Mouse (Mus musculus): Measurements from ENCODE around the gene Pla2g4f. TPM values are rescaled to one million over a fixed set of nuclear protein-coding genes. Genes with fewer than 3 reads are reported as not detected.

Gene Pla2g4f
- total and polyA plus RNA-seq, 3 experiments: not detected

DNA sequence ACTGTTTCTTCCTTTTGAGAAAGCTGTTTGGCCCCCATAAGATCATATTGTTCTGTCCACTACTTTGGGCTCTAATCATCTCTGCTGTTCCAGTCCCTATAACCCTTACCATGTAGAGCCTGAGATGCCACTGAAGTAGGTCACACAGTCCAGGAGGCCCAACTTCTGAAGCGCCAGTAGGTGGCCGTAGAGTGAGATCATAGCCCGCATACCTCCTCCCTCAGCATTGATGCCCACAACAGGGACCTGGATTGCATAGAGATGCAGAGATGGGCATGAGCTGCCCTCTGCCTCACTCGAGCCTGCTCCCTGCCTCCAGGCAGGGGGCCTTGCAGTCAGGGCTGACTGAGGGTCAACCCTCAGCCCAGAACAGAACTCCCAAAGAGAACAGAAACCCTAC, 37.0 kb downstream of the Pla2g4f start:
- no peak overlapping the region for H3K4me3 ChIP-seq (ENCODE audit: control insufficient read depth in 1 of 2, insufficient read depth in 1 of 2, low read depth in 2 of 2, low read length in 2 of 2)
- H3K27ac ChIP-seq (ENCODE audit: control insufficient read depth, low read depth, low read length): no peak overlapping the region
- H3K9ac ChIP-seq (ENCODE audit: control insufficient read depth, low read depth, low read length, poor library complexity, severe bottlenecking): no peak overlapping the region
- no peaks in the 10 kb centered on the region for H3K79me2 ChIP-seq (ENCODE audit: control insufficient read depth, insufficient read depth, low read length, poor library complexity)
- no peak for TF ChIP-seq ZNF384 (IDR thresholded peaks at IDR 0.05; ENCODE audit: low read depth, low read length)
- no peak for TF ChIP-seq MAZ (IDR thresholded peaks at IDR 0.05; ENCODE audit: low read depth, low read length)
- no peak for TF ChIP-seq KAT2A (conservative IDR thresholded peaks at IDR 0.05; ENCODE audit: low read depth, low read length)
- H3K36me3 ChIP-seq (ENCODE audit: control insufficient read depth in 1 of 2, insufficient read depth in 2 of 2, low read length in 2 of 2): no peaks in the 10 kb centered on the region
- no peak for DNase-seq (ENCODE audit: low read depth, low spot score)
- 0 out of 4 replicates have a peak, but pooled peaks cover 0 to 3% of the 10 kb centered on the region in 2 experiments for H3K4me1 ChIP-seq (ENCODE audit: control insufficient read depth in 1 of 2, insufficient read depth in 2 of 2, low read length in 2 of 2)
- H3K9me3 ChIP-seq (replicated peaks; ENCODE audit: insufficient read depth, low read length): no peaks in the 10 kb centered on the region
- peaks cover 2 to 4% of the 10 kb centered on the region in 2 experiments; a peak in 2 of 4 replicates for H3K27me3 ChIP-seq (ENCODE audit: control insufficient read depth in 1 of 2, insufficient read depth in 2 of 2, low read length in 2 of 2)

DNA sequence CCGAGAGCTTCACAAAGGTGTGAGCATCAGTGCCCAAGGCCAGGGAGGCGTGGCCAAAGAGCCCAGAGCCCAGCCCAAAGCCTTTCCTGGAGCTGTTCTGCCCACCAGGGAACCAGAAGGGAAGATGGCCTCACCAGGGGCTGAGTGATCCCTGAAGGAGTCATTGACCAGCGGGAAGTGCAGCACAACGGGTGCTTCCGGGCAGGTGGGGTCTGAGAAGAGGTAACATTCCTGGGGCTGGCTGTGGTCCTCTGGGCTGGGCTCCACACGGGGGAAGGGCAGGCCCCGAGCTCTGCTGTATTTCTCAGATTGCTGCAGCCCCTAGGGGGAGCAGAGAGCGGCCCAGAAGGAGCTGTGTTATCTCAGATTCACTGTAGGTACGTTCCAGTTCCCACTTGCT, 45.3 kb downstream of the Pla2g4f start:
- H3K4me1 ChIP-seq (ENCODE audit: control insufficient read depth in 1 of 2, insufficient read depth in 2 of 2, low read length in 2 of 2): peaks cover 0 to 5% of the 10 kb centered on the region in 2 experiments; a peak in 1 of 4 replicates
- no peak overlapping the region for H3K27ac ChIP-seq (ENCODE audit: control insufficient read depth, low read depth, low read length)
- peak; percentile 63 for DNase-seq (ENCODE audit: low read depth, low spot score)
- peaks cover 2 to 4% of the 10 kb centered on the region in 2 experiments; a peak in 2 of 4 replicates for H3K27me3 ChIP-seq (ENCODE audit: control insufficient read depth in 1 of 2, insufficient read depth in 2 of 2, low read length in 2 of 2)
- no peaks in the 10 kb centered on the region for H3K9me3 ChIP-seq (replicated peaks; ENCODE audit: insufficient read depth, low read length)
- no peak overlapping the region for H3K9ac ChIP-seq (ENCODE audit: control insufficient read depth, low read depth, low read length, poor library complexity, severe bottlenecking)
- peak; percentile 11; the same call in 1 of the 2 replicates for TF ChIP-seq RAD21 (IDR thresholded peaks at IDR 0.05; ENCODE audit: low read depth, low read length)
- peak; percentile 35 for TF ChIP-seq SMC3 (IDR thresholded peaks at IDR 0.05; ENCODE audit: low read depth, low read length)
- no peak for TF ChIP-seq POLR2AphosphoS5 (IDR thresholded peaks at IDR 0.05; ENCODE audit: borderline replicate concordance, low read depth, low read length)
- TF ChIP-seq USF1 (IDR thresholded peaks at IDR 0.05; ENCODE audit: low read depth, low read length): no peak
- peak; percentile 41 to 68 (median 62) for TF ChIP-seq CTCF (IDR thresholded peaks at IDR 0.05 in 2 of 3, conservative IDR thresholded peaks at IDR 0.05 in 1 of 3; ENCODE audit: control insufficient read depth in 1 of 3, insufficient read depth in 1 of 3, low read depth in 2 of 3, low read length in 3 of 3, poor library complexity in 1 of 3, severe bottlenecking in 1 of 3)
- H3K4me3 ChIP-seq (ENCODE audit: control insufficient read depth in 1 of 2, insufficient read depth in 1 of 2, low read depth in 2 of 2, low read length in 2 of 2): no peak overlapping the region
- no peaks in the 10 kb centered on the region for H3K79me2 ChIP-seq (ENCODE audit: control insufficient read depth, insufficient read depth, low read length, poor library complexity)
- no peaks in the 10 kb centered on the region for H3K36me3 ChIP-seq (ENCODE audit: control insufficient read depth in 1 of 2, insufficient read depth in 2 of 2, low read length in 2 of 2)

DNA sequence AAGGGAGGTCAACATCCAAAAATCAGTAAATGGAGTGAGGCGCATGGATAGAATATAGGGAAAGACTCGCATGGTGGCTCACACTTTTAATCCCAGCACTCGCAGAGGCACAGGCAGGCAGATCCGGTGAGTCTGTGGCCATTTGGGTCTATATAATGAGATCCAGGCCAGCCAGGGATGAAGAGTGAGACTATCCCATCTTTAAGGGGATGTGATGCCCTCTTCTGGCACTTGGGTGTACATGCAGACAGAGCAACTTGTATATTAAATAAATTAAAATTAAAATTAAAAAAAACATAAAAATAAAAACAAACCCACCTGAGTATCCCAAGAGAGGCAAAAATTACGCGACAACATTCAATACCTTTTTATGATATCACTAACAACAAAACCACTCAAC, 48.4 kb downstream of the Pla2g4f start:
- H3K27ac ChIP-seq (ENCODE audit: control insufficient read depth, low read depth, low read length): no peak overlapping the region
- no peaks in the 10 kb centered on the region for H3K9me3 ChIP-seq (replicated peaks; ENCODE audit: insufficient read depth, low read length)
- H3K79me2 ChIP-seq (ENCODE audit: control insufficient read depth, insufficient read depth, low read length, poor library complexity): no peaks in the 10 kb centered on the region
- peaks cover 0 to 5% of the 10 kb centered on the region in 2 experiments; a peak in 1 of 4 replicates for H3K4me1 ChIP-seq (ENCODE audit: control insufficient read depth in 1 of 2, insufficient read depth in 2 of 2, low read length in 2 of 2)
- no peaks in the 10 kb centered on the region for H3K36me3 ChIP-seq (ENCODE audit: control insufficient read depth in 1 of 2, insufficient read depth in 2 of 2, low read length in 2 of 2)
- H3K27me3 ChIP-seq (ENCODE audit: control insufficient read depth in 1 of 2, insufficient read depth in 2 of 2, low read length in 2 of 2): peaks cover 2 to 4% of the 10 kb centered on the region in 2 experiments; a peak in 2 of 4 replicates
- DNase-seq (ENCODE audit: low read depth, low spot score): peak; percentile 34
- no peak overlapping the region for H3K9ac ChIP-seq (ENCODE audit: control insufficient read depth, low read depth, low read length, poor library complexity, severe bottlenecking)
- H3K4me3 ChIP-seq (ENCODE audit: control insufficient read depth in 1 of 2, insufficient read depth in 1 of 2, low read depth in 2 of 2, low read length in 2 of 2): no peak overlapping the region
- no peak for TF ChIP-seq POLR2AphosphoS5 (IDR thresholded peaks at IDR 0.05; ENCODE audit: borderline replicate concordance, low read depth, low read length)
- TF ChIP-seq SMC3 (IDR thresholded peaks at IDR 0.05; ENCODE audit: low read depth, low read length): peak; percentile 40; the same call in 1 of the 2 replicates
- TF ChIP-seq CTCF (IDR thresholded peaks at IDR 0.05 in 2 of 3, conservative IDR thresholded peaks at IDR 0.05 in 1 of 3; ENCODE audit: control insufficient read depth in 1 of 3, insufficient read depth in 1 of 3, low read depth in 2 of 3, low read length in 3 of 3, poor library complexity in 1 of 3, severe bottlenecking in 1 of 3): peak; percentile 26 to 37 (median 32); a peak in 3 of 6 replicates
- TF ChIP-seq GABPA (IDR thresholded peaks at IDR 0.05; ENCODE audit: low read depth, low read length): no peak
- TF ChIP-seq POLR2AphosphoS2 (IDR thresholded peaks at IDR 0.05; ENCODE audit: low read length): no peak
- TF ChIP-seq RAD21 (IDR thresholded peaks at IDR 0.05; ENCODE audit: low read depth, low read length): peak; percentile 46
- TF ChIP-seq JUND (IDR thresholded peaks at IDR 0.05; ENCODE audit: low read depth, low read length): no peak
